Mouse (Mus musculus) liver, embryonic 15.5 days (tissue): Measurements from ENCODE around the gene Trim44. TPM values are rescaled to one million over a fixed set of nuclear protein-coding genes. Genes with fewer than 3 reads are reported as not detected.

Source experiments
- ATAC-seq: fragments of 200-750 bp; cut with Nextera tagmentation; 2 replicates; pipeline ENCODE4 v1.8.0; 2017; ENCODE audit warnings: moderate number of reproducible peaks, mild to moderate bottlenecking, moderate library complexity; ENCODE audit not compliant: insufficient read depth
- H3K27ac ChIP-seq: fragments of 300-500 bp; sonication (generic); replicated peaks from 2 replicates; pipeline ENCODE4 v1.5.1; 2015; ENCODE audit warnings: mild to moderate bottlenecking, inconsistent platforms
- H3K27me3 ChIP-seq: fragments of 300-500 bp; sonication (generic); 2 replicates; pipeline ENCODE4 v1.6.1; 2015; ENCODE audit warnings: mild to moderate bottlenecking, inconsistent platforms
- H3K36me3 ChIP-seq: fragments of 300-500 bp; sonication (generic); replicated peaks from 2 replicates; pipeline ENCODE4 v1.6.1; 2015; ENCODE audit warnings: moderate library complexity, mild to moderate bottlenecking, inconsistent platforms
- H3K4me1 ChIP-seq: fragments of 300-500 bp; sonication (generic); replicated peaks from 2 replicates; pipeline ENCODE4 v1.6.1; 2015; ENCODE audit warnings: inconsistent platforms
- H3K4me2 ChIP-seq: fragments of 300-500 bp; sonication (generic); 2 replicates; pipeline ENCODE4 v1.6.1; 2015; ENCODE audit warnings: moderate library complexity, mild to moderate bottlenecking, inconsistent platforms
- H3K4me3 ChIP-seq: fragments of 300-500 bp; sonication (generic); replicated peaks from 2 replicates; pipeline ENCODE4 v1.5.1; 2015; ENCODE audit warnings: mild to moderate bottlenecking, inconsistent platforms
- H3K9ac ChIP-seq: fragments of 300-500 bp; sonication (generic); 2 replicates; pipeline ENCODE4 v1.6.1; 2015; ENCODE audit warnings: moderate library complexity, mild to moderate bottlenecking, inconsistent platforms
- H3K9me3 ChIP-seq: fragments of 300-500 bp; sonication (generic); replicated peaks from 2 replicates; pipeline ENCODE4 v1.6.1; 2016; ENCODE audit warnings: inconsistent platforms
- WGBS: fragments of 180-500 bp; shearing (Covaris S2); methylation state at CpG from one replicate; pipeline ENCODE4 v1.1.7; 2015; ENCODE audit warnings: mixed read lengths; ENCODE audit not compliant: insufficient replicate concordance; 5-methylcytosine and 5-hydroxymethylcytosine counted together
- polyA plus RNA-seq: library from polyadenylated mRNA; unstranded; fragments of >200 nt; fragmentation: Nextera tagmentation; extraction: Ambion mirVana; gene quantifications from 2 replicates; pipeline ENCODE4 v1.2.1, GENCODE M21; 2015

Trim44 gene
- polyA plus RNA-seq, 1 experiment from 2014 or later: 6.2 TPM

GRCm38 (mm10) chr2:102403306-102403705 lies 4.3 kb downstream of the Trim44 start:
- H3K27ac ChIP-seq: no peak overlapping the region
- 63% methylated on average over 4 of the region's 4 CpGs for WGBS
- no peaks in the 10 kb centered on the region for H3K9me3 ChIP-seq
- H3K4me3 ChIP-seq: no peak overlapping the region
- no peak overlapping the region for H3K9ac ChIP-seq
- no peaks in the 10 kb centered on the region for H3K27me3 ChIP-seq
- no peaks in the 10 kb centered on the region for H3K36me3 ChIP-seq
- ATAC-seq: no peak
- H3K4me1 ChIP-seq: peaks cover 28% of the 10 kb centered on the region
- H3K4me2 ChIP-seq: no peak overlapping the region

GRCm38 (mm10) chr2:102401352-102401692 lies 6.3 kb downstream of the Trim44 start:
- no peaks in the 10 kb centered on the region for H3K36me3 ChIP-seq
- H3K4me2 ChIP-seq: peak overlapping the region; percentile 95
- H3K4me3 ChIP-seq: peak overlapping the region; percentile 69
- ATAC-seq: no peak; the same call in 1 of the 2 replicates
- 23% methylated on average over 6 of the region's 6 CpGs for WGBS
- H3K4me1 ChIP-seq: peaks cover 38% of the 10 kb centered on the region
- peak overlapping the region; percentile 45 for H3K9ac ChIP-seq
- H3K27ac ChIP-seq: peak overlapping the region; percentile 83
- no peaks in the 10 kb centered on the region for H3K9me3 ChIP-seq
- no peaks in the 10 kb centered on the region for H3K27me3 ChIP-seq

- WGBS: under 1% methylated on average over 94 of the region's 94 CpGs
These were observed 6.8 kb downstream of the Trim44 start for GRCm38 (mm10) chr2:102400605-102401351.

GRCm38 (mm10) chr2:102399864-102400604 lies 7.6 kb downstream of the Trim44 start:
- Histone ChIP-seq H3K9ac (peak overlapping the region; percentile 67), H3K27ac (peak overlapping the region; percentile 83), H3K4me2 (peak overlapping the region; percentile 95), H3K4me1 (peaks cover 40% of the 10 kb centered on the region), H3K36me3 (no peaks in the 10 kb centered on the region), H3K9me3 (no peaks in the 10 kb centered on the region), H3K27me3 (no peaks in the 10 kb centered on the region), H3K4me3 (peak overlapping the region; percentile 69)
- WGBS: 33% methylated on average over 48 of the region's 48 CpGs
- ATAC-seq: no peak

More at GRCm38 (mm10) chr2:102400605-102401351, 6.8 kb downstream of the Trim44 start:
- Histone ChIP-seq H3K9me3 (no peaks in the 10 kb centered on the region), H3K9ac (peak overlapping the region; percentile 67), H3K36me3 (no peaks in the 10 kb centered on the region), H3K27ac (peak overlapping the region; percentile 83), H3K4me2 (peak overlapping the region; percentile 95), H3K4me1 (peaks cover 40% of the 10 kb centered on the region), H3K27me3 (no peaks in the 10 kb centered on the region), H3K4me3 (peak overlapping the region; percentile 69)
- peak; percentile 93 for ATAC-seq

- 15% methylated on average over 1 of the region's 1 CpGs for WGBS
- no peaks in the 10 kb centered on the region for H3K36me3 ChIP-seq
- H3K9me3 ChIP-seq: no peaks in the 10 kb centered on the region
- no peak overlapping the region for H3K9ac ChIP-seq
- no peak overlapping the region for H3K4me2 ChIP-seq
- no peak overlapping the region for H3K4me3 ChIP-seq
- no peak for ATAC-seq
- no peak overlapping the region for H3K27ac ChIP-seq
- H3K27me3 ChIP-seq: no peaks in the 10 kb centered on the region
- peaks cover 39% of the 10 kb centered on the region for H3K4me1 ChIP-seq
These were observed 11.1 kb downstream of the Trim44 start for GRCm38 (mm10) chr2:102396493-102396892.

- Histone ChIP-seq H3K9me3 (no peaks in the 10 kb centered on the region), H3K9ac (no peak overlapping the region), H3K27me3 (no peaks in the 10 kb centered on the region), H3K4me2 (no peak overlapping the region), H3K36me3 (no peaks in the 10 kb centered on the region), H3K4me3 (no peak overlapping the region), H3K4me1 (peaks cover 14% of the 10 kb centered on the region), H3K27ac (no peak overlapping the region)
- ATAC-seq: no peak
- 58% methylated on average over 1 of the region's 1 CpGs for WGBS
These were observed 14.2 kb downstream of the Trim44 start for GRCm38 (mm10) chr2:102393457-102393856.

- Histone ChIP-seq H3K27ac (no peak overlapping the region), H3K27me3 (no peaks in the 10 kb centered on the region), H3K36me3 (0 out of 2 replicates have a peak, but pooled peaks cover under 1% of the 10 kb centered on the region), H3K4me1 (peaks cover 19% of the 10 kb centered on the region), H3K9me3 (no peaks in the 10 kb centered on the region), H3K9ac (no peak overlapping the region), H3K4me3 (no peak overlapping the region), H3K4me2 (no peak overlapping the region)
- no peak for ATAC-seq
These were observed 22.2 kb downstream of the Trim44 start for GRCm38 (mm10) chr2:102385328-102385902.

- 59% methylated on average over 1 of the region's 1 CpGs for WGBS
- no peak overlapping the region for H3K4me2 ChIP-seq
- no peak for ATAC-seq
- H3K9me3 ChIP-seq: no peaks in the 10 kb centered on the region
- no peaks in the 10 kb centered on the region for H3K27me3 ChIP-seq
- no peak overlapping the region for H3K4me3 ChIP-seq
- H3K36me3 ChIP-seq: 0 out of 2 replicates have a peak, but pooled peaks cover 4% of the 10 kb centered on the region
- H3K4me1 ChIP-seq: peaks cover 19% of the 10 kb centered on the region
- no peak overlapping the region for H3K9ac ChIP-seq
- H3K27ac ChIP-seq: no peak overlapping the region
These were observed 23.1 kb downstream of the Trim44 start for GRCm38 (mm10) chr2:102384496-102384895.

- Histone ChIP-seq H3K9ac (no peak overlapping the region), H3K27me3 (no peaks in the 10 kb centered on the region), H3K27ac (no peak overlapping the region), H3K4me1 (peaks cover 19% of the 10 kb centered on the region), H3K4me2 (no peak overlapping the region), H3K36me3 (0 out of 2 replicates have a peak, but pooled peaks cover 4% of the 10 kb centered on the region), H3K4me3 (no peak overlapping the region), H3K9me3 (no peaks in the 10 kb centered on the region)
- WGBS: 39% methylated on average over 2 of the region's 2 CpGs
- ATAC-seq: no peak
These were observed 23.6 kb downstream of the Trim44 start for GRCm38 (mm10) chr2:102384057-102384456.

GRCm38 (mm10) chr2:102383069-102383834 lies 24.4 kb downstream of the Trim44 start:
- Histone ChIP-seq H3K36me3 (0 out of 2 replicates have a peak, but pooled peaks cover 4% of the 10 kb centered on the region), H3K27me3 (no peaks in the 10 kb centered on the region), H3K9ac (no peak overlapping the region), H3K4me3 (no peak overlapping the region), H3K4me1 (peaks cover 19% of the 10 kb centered on the region), H3K4me2 (no peak overlapping the region), H3K9me3 (no peaks in the 10 kb centered on the region), H3K27ac (no peak overlapping the region)
- ATAC-seq: no peak
- 64% methylated on average over 3 of the region's 3 CpGs for WGBS
